Mouse (Mus musculus): Measurements from ENCODE around the gene Olfr1341.

The Olfr1341 gene

GRCm38 (mm10) chr4:118721742-118722483 lies 18.6 kb downstream of the Olfr1341 start:
- Histone ChIP-seq H3K36me3 (ENCODE audit: insufficient read depth, low read length) (no peaks in the 10 kb centered on the region), H3K4me3 (replicated peaks; ENCODE audit: low read length) (no peak overlapping the region), H3K27me3 (ENCODE audit: insufficient read depth, low read length) (no peaks in the 10 kb centered on the region), H3K4me1 (replicated peaks; ENCODE audit: low read depth, low read length) (peaks cover 4% of the 10 kb centered on the region; the same call in 1 of the 2 replicates), H3K9me3 (ENCODE audit: low read length) (no peaks in the 10 kb centered on the region)
- TF ChIP-seq POU5F1 (IDR thresholded peaks at IDR 0.05; ENCODE audit: borderline replicate concordance, low read length) (no peak), CTCF (conservative IDR thresholded peaks at IDR 0.05; ENCODE audit: low read length) (no peak), NANOG (IDR thresholded peaks at IDR 0.05; ENCODE audit: borderline replicate concordance, low read length) (no peak)

DNA sequence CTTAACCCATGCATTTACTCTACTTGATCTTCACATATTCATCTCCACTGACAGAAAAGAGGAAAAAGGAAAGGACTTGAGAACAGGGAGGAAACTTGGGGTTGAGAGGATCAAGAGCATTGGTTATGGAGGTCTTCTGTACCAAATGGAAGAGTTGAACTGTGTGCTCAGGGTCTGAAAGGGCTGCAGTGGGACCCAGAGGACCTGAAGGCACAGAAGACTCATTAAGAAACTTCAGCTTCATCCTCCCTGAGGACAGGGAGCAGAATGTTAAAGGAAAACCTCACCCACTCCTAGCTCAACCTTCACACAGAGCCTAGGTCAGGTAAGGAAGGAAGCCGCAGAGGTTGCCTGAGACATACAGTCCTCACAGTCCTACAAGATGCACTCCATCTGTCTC lies 28.6 kb downstream of the Olfr1341 start, which contains the start of gene Olfr1339:
Gene Olfr1339 (plus strand): TSS at position 301 of the 400 bp plus-strand sequence.
- 0 out of 2 replicates have a peak, but pooled peaks cover 3% of the 10 kb centered on the region for H3K4me1 ChIP-seq (replicated peaks; ENCODE audit: low read depth, low read length)
- no peaks in the 10 kb centered on the region for H3K36me3 ChIP-seq (ENCODE audit: insufficient read depth, low read length)
- no peaks in the 10 kb centered on the region for H3K9me3 ChIP-seq (ENCODE audit: low read length)
- H3K4me3 ChIP-seq (replicated peaks; ENCODE audit: low read length): no peak within 1 kb of the TSS
- TF ChIP-seq NANOG (IDR thresholded peaks at IDR 0.05; ENCODE audit: borderline replicate concordance, low read length): no peak
- no peak for TF ChIP-seq CTCF (conservative IDR thresholded peaks at IDR 0.05; ENCODE audit: low read length)
- no peak for TF ChIP-seq POU5F1 (IDR thresholded peaks at IDR 0.05; ENCODE audit: borderline replicate concordance, low read length)
- peaks cover 27% of the 10 kb centered on the region for H3K27me3 ChIP-seq (ENCODE audit: insufficient read depth, low read length)

DNA sequence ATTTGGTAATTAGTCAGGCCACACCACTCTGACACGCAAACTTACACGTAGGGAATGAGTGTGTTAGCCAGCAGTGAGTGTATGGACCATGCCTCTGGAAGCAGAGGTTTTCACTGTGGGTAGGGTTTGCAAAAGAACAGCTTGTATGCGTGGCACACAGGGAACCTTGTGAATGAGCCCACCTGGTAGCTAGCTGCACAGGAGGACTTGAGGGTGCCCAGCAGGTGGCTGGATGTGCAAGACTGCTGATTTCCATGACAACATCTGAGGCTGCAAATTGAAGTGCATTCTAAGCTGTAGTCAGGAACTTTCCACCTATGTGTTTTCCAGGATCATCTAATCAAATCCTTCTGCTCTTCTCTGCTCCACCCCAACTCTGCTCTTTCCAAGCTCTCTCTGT lies 36.3 kb downstream of the Olfr1341 start:
- Histone ChIP-seq H3K4me3 (replicated peaks; ENCODE audit: low read length) (0 out of 2 replicates have a peak overlapping the region, but pooled peaks have one; percentile 30), H3K4me1 (replicated peaks; ENCODE audit: low read depth, low read length) (peaks cover 27% of the 10 kb centered on the region), H3K36me3 (ENCODE audit: insufficient read depth, low read length) (no peaks in the 10 kb centered on the region), H3K27me3 (ENCODE audit: insufficient read depth, low read length) (peaks cover 34% of the 10 kb centered on the region), H3K9me3 (ENCODE audit: low read length) (no peaks in the 10 kb centered on the region)
- TF ChIP-seq POU5F1 (IDR thresholded peaks at IDR 0.05; ENCODE audit: borderline replicate concordance, low read length): no peak
- TF ChIP-seq NANOG (IDR thresholded peaks at IDR 0.05; ENCODE audit: borderline replicate concordance, low read length): no peak
- no peak for TF ChIP-seq CTCF (conservative IDR thresholded peaks at IDR 0.05; ENCODE audit: low read length)

DNA sequence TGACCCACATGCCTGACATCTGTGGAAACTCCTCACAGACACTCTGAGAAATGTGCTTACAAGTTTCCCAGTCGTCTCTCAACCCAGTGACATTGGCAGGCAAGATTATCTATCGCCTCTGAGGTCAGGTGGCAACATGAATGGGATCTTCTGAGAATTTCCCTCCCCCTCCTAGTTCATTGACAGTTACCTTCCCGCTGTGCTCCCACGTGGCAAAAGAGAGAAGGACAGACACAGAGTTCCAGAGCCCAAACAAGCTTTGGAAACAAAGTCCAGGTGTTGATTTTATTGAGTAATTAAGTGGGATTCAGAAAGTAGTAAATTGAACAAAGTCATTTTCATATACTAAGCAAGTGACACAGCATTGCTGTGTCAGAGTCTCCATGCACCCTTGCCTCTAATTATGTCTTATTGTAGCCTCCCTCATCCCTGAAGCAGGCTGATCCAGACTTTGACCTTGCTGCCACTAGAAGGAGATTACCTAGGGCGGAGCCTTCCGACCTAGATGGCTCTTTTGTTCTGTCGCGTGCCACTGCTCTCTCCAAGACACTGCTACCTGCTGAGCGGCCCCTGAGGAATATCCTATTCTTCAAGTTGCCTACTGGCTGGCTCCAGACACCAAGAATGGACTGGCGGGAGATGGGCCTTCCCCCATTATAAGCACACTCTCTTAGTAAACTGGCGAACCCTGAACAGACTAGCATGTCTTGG lies 37.8 kb downstream of the Olfr1341 start:
- no peaks in the 10 kb centered on the region for H3K36me3 ChIP-seq (ENCODE audit: insufficient read depth, low read length)
- H3K4me1 ChIP-seq (replicated peaks; ENCODE audit: low read depth, low read length): peaks cover 27% of the 10 kb centered on the region
- H3K4me3 ChIP-seq (replicated peaks; ENCODE audit: low read length): peak overlapping the region; percentile 73
- H3K27me3 ChIP-seq (ENCODE audit: insufficient read depth, low read length): peaks cover 24% of the 10 kb centered on the region
- 0 out of 2 replicates have a peak, but pooled peaks cover under 1% of the 10 kb centered on the region for H3K9me3 ChIP-seq (ENCODE audit: low read length)
- TF ChIP-seq CTCF (conservative IDR thresholded peaks at IDR 0.05; ENCODE audit: low read length) (no peak), NANOG (IDR thresholded peaks at IDR 0.05; ENCODE audit: borderline replicate concordance, low read length) (peak; percentile 92)

DNA sequence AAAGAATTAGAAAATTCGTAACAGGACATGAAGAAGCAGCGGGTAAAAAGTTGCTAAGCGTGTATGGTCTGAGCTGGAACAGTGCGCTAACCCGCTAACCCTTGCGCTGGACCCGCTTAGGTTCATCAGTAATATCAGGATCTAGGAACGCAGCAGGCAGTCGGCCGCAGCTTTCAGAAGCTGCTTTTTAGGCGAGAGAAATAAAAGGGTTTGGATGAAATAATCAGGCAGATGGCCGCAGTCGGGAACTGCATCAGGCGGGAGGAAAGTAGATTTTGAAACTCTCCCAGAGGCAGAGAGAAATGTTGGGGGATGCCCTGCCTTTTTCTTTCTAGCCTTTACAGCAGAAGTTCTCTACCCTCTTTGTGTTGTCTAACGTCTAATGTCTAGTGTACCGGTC lies 38.6 kb downstream of the Olfr1341 start:
- Histone ChIP-seq H3K36me3 (ENCODE audit: insufficient read depth, low read length) (no peaks in the 10 kb centered on the region), H3K4me1 (replicated peaks; ENCODE audit: low read depth, low read length) (peaks cover 27% of the 10 kb centered on the region), H3K9me3 (ENCODE audit: low read length) (peaks cover 3% of the 10 kb centered on the region; the same call in 1 of the 2 replicates), H3K4me3 (replicated peaks; ENCODE audit: low read length) (peak overlapping the region; percentile 73), H3K27me3 (ENCODE audit: insufficient read depth, low read length) (peaks cover 18% of the 10 kb centered on the region)
- no peak for TF ChIP-seq POU5F1 (IDR thresholded peaks at IDR 0.05; ENCODE audit: borderline replicate concordance, low read length)
- no peak for TF ChIP-seq NANOG (IDR thresholded peaks at IDR 0.05; ENCODE audit: borderline replicate concordance, low read length)

DNA sequence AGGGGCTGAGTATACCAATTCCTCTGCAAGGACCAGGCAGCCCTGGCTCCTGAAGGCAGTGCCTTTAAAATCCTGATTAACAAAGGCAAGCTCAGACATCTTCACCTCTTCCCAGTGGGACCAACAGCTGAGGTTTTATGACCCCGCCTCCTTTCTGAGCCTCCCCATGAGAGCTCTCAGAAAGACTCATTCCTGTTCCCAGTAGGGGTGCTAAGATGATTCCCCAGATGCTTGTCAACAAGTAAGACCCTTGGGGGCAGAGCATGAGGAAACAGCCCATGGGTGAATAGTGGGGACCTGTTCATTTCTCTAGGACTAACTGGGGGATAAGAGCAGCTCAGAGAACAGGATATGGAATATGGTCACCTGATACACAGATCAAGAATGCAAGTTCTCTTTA lies 55.3 kb downstream of the Olfr1341 start, which contains the start of gene Olfr1338:
Gene Olfr1338 (minus strand): TSS at position 101 of the 400 bp plus-strand sequence.
- peaks cover 5% of the 10 kb centered on the region for H3K4me1 ChIP-seq (replicated peaks; ENCODE audit: low read depth, low read length)
- H3K4me3 ChIP-seq (replicated peaks; ENCODE audit: low read length): no peak within 1 kb of the TSS
- peaks cover 21% of the 10 kb centered on the region for H3K9me3 ChIP-seq (ENCODE audit: low read length)
- H3K36me3 ChIP-seq (ENCODE audit: insufficient read depth, low read length): no peaks in the 10 kb centered on the region
- no peak for TF ChIP-seq CTCF (conservative IDR thresholded peaks at IDR 0.05; ENCODE audit: low read length)
- TF ChIP-seq POU5F1 (IDR thresholded peaks at IDR 0.05; ENCODE audit: borderline replicate concordance, low read length): no peak
- TF ChIP-seq NANOG (IDR thresholded peaks at IDR 0.05; ENCODE audit: borderline replicate concordance, low read length): no peak
- H3K27me3 ChIP-seq (ENCODE audit: insufficient read depth, low read length): no peaks in the 10 kb centered on the region
